Mouse (Mus musculus) neural tube, embryonic 11.5 days (tissue): ENCODE measurements around the gene Rnf223. TPM values are rescaled to one million over a fixed set of nuclear protein-coding genes. Genes with fewer than 3 reads are reported as not detected.

ENCODE experiments used
- polyA plus RNA-seq: library from polyadenylated mRNA; unstranded; fragments of >200 nt; fragmentation: Nextera tagmentation; extraction: Ambion mirVana; gene quantifications from 2 replicates; pipeline ENCODE4 v1.2.1, GENCODE M21; 2014

Rnf223 gene
- polyA plus RNA-seq, 1 experiment from 2014 or later, result 0.73 TPM

Other genes with a start within 250 kb of the Rnf223 start
- gene Pusl1, start 238.7 kb upstream of the Rnf223 start, polyA plus RNA-seq, result 37.5 and 42.2 TPM in 2 replicates
- 44.3 and 45.4 TPM in 2 replicates for gene Acap3, start 238.7 kb upstream of the Rnf223 start, polyA plus RNA-seq
- gene Ube2j2, start 186.7 kb upstream of the Rnf223 start, polyA plus RNA-seq, result 154 and 162 TPM in 2 replicates
- 19.6 and 22.0 TPM in 2 replicates for gene C1qtnf12, start 168.2 kb upstream of the Rnf223 start, polyA plus RNA-seq
- 18.9 and 19.9 TPM in 2 replicates for gene B3galt6, start 137.9 kb upstream of the Rnf223 start, polyA plus RNA-seq
- 136 and 139 TPM in 2 replicates for gene Sdf4, start 137.6 kb upstream of the Rnf223 start, polyA plus RNA-seq
- 0.45 TPM in 2 replicates for gene Tnfrsf4, start 116.7 kb upstream of the Rnf223 start, polyA plus RNA-seq
- 0.62 and 0.82 TPM in 2 replicates for gene Tnfrsf18, start 104.3 kb upstream of the Rnf223 start, polyA plus RNA-seq
- not detected in 2 replicates for gene Ttll10, start 71.1 kb upstream of the Rnf223 start, polyA plus RNA-seq
- gene 9430015G10Rik, start 20.5 kb upstream of the Rnf223 start, polyA plus RNA-seq, result 50.6 and 51.9 TPM in 2 replicates
- 85.9 and 91.9 TPM in 2 replicates for gene Agrn, start 67.0 kb downstream of the Rnf223 start, polyA plus RNA-seq
- gene Isg15, start 70.3 kb downstream of the Rnf223 start, polyA plus RNA-seq, result not detected in 2 replicates
- 1.5 and 1.8 TPM in 2 replicates for gene AW011738, start 72.8 kb downstream of the Rnf223 start, polyA plus RNA-seq
- 0.57 and 0.85 TPM in 2 replicates for gene Perm1, start 85.4 kb downstream of the Rnf223 start, polyA plus RNA-seq
- 20.4 and 21.6 TPM in 2 replicates for gene Plekhn1, start 104.3 kb downstream of the Rnf223 start, polyA plus RNA-seq
- 75.3 and 77.4 TPM in 2 replicates for gene Noc2l, start 105.5 kb downstream of the Rnf223 start, polyA plus RNA-seq
- 1.4 and 2.6 TPM in 2 replicates for gene Samd11, start 125.1 kb downstream of the Rnf223 start, polyA plus RNA-seq
- not detected in 2 replicates for gene Vmn2r-ps159, start 200.6 kb downstream of the Rnf223 start, polyA plus RNA-seq